Comparison of ENCODE assay signal across 13 mouse cellular contexts in the genomic region with DNA sequence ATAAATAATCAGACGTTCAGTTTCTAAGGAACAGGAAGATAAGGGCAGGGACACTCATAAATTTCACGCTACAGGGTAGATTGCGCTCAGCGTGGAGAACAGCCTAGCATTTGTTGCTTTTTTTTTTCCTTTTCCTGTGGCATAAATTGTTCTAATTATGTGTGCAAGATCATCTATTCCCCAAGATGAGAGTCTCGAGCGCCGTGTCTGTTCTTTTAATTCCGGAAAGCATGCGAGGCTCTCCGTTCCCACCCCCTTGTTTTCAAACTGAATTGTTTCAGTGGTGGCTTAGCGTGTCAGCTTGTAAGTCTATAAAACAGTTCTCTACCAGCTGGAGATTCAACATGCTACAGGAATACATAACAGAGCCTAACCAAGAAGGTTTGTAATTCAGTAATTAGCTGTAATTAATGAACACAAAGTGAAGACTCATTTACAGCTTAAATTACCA.
DNase-seq lines count a peak whose midpoint lies in the region; ATAC-seq and TF ChIP-seq lines count a peak whose summit lies in the region.
"Had no signal": no experiment of that assay in that cellular context is flagged by ENCODE, and none has a peak within 500 bp of the region (broad histone marks: within the 10 kb centered on the region; RNA-seq: fewer than 3 reads in every experiment).

No protein-coding gene starts in this region.

- DNase-seq in lung, adult 2 months = no peak
- peak; percentile 28 for DNase-seq in brain, adult 2 months (ENCODE audit: low read depth, low spot score)
- DNase-seq in midbrain, embryonic 14.5 days = peak; percentile 65
- no peak for DNase-seq in heart, postnatal 10 days
- DNase-seq: cerebellum, postnatal 36 days; spleen, adult 18-20 months; thymus, postnatal 14 days had no signal

- 33% methylated on average over 11 of the region's 11 CpGs for WGBS in lung, embryonic 15.5 days
- 38% methylated on average over 11 of the region's 11 CpGs for WGBS in lung, adult 2 months
- 9% methylated on average over 11 of the region's 11 CpGs for WGBS in forebrain, embryonic 16.5 days
- whole genome bisulfite sequencing in midbrain, embryonic 14.5 days = 20% methylated on average over 11 of the region's 11 CpGs

- H3K4me1 ChIP-seq in lung, embryonic 15.5 days = peaks cover 15% of the 10 kb centered on the region; the same call in 1 of the 2 replicates
- no peaks in the 10 kb centered on the region for H3K4me1 ChIP-seq in lung, adult 2 months (ENCODE audit: control insufficient read depth, insufficient read depth, low read length)
- peaks cover 17% of the 10 kb centered on the region for H3K4me1 ChIP-seq in forebrain, embryonic 16.5 days (replicated peaks; ENCODE audit: control insufficient read depth, insufficient read depth, low read length)
- H3K4me1 ChIP-seq in midbrain, embryonic 14.5 days (ENCODE audit: control insufficient read depth, insufficient read depth, low read length) = peaks cover 4% of the 10 kb centered on the region; the same call in 1 of the 2 replicates
- H3K4me1 ChIP-seq: heart, embryonic 13.5 days had no signal

- no peak overlapping the region for H3K4me3 ChIP-seq in lung, embryonic 15.5 days
- H3K4me3 ChIP-seq in lung, adult 2 months (replicated peaks; ENCODE audit: extremely low read depth, low read depth, low read length) = no peak overlapping the region
- peak overlapping the region; percentile 4; the same call in 1 of the 2 replicates for H3K4me3 ChIP-seq in forebrain, embryonic 16.5 days (replicated peaks; ENCODE audit: low read length)
- H3K4me3 ChIP-seq in midbrain, embryonic 14.5 days (replicated peaks; ENCODE audit: low read depth, low read length) = no peak overlapping the region
- H3K4me3 ChIP-seq: heart, embryonic 13.5 days; left cerebral cortex, adult 2 months had no signal

- no peak for TF ChIP-seq CTCF in lung, adult 2 months (IDR thresholded peaks at IDR 0.05; ENCODE audit: insufficient read depth, low read length)

- no peaks in the 10 kb centered on the region for H3K36me3 ChIP-seq in lung, embryonic 15.5 days
- no peaks in the 10 kb centered on the region for H3K36me3 ChIP-seq in forebrain, embryonic 16.5 days (ENCODE audit: control insufficient read depth, insufficient read depth)
- H3K36me3 ChIP-seq in midbrain, embryonic 14.5 days (ENCODE audit: control insufficient read depth, insufficient read depth, low read length) = no peaks in the 10 kb centered on the region
- H3K36me3 ChIP-seq: heart, embryonic 13.5 days had no signal

- TF ChIP-seq POLR2A in lung, adult 2 months (IDR thresholded peaks at IDR 0.05; ENCODE audit: borderline replicate concordance, extremely low read depth, low read depth, low read length) = no peak

- H3K4me2 ChIP-seq in lung, embryonic 15.5 days = peak overlapping the region; percentile 11; the same call in 1 of the 2 replicates
- H3K4me2 ChIP-seq in forebrain, embryonic 16.5 days (ENCODE audit: low read length) = peak overlapping the region; percentile 22; the same call in 1 of the 2 replicates
- H3K4me2 ChIP-seq in midbrain, embryonic 14.5 days (ENCODE audit: low read length) = peak overlapping the region; percentile 7
- H3K4me2 ChIP-seq: heart, embryonic 13.5 days had no signal

- no peak overlapping the region for H3K9ac ChIP-seq in lung, embryonic 15.5 days
- no peak overlapping the region for H3K9ac ChIP-seq in forebrain, embryonic 16.5 days (replicated peaks; ENCODE audit: low read depth, low read length)
- H3K9ac ChIP-seq in midbrain, embryonic 14.5 days (replicated peaks; ENCODE audit: low read length) = no peak overlapping the region
- H3K9ac ChIP-seq: heart, embryonic 13.5 days had no signal

- no peaks in the 10 kb centered on the region for H3K9me3 ChIP-seq in lung, embryonic 15.5 days
- H3K9me3 ChIP-seq in forebrain, embryonic 16.5 days (ENCODE audit: control insufficient read depth, low read length) = no peaks in the 10 kb centered on the region
- H3K9me3 ChIP-seq in midbrain, embryonic 14.5 days (ENCODE audit: control insufficient read depth, low read length) = no peaks in the 10 kb centered on the region
- H3K9me3 ChIP-seq: heart, embryonic 13.5 days had no signal

- H3K27ac ChIP-seq in lung, embryonic 15.5 days = no peak overlapping the region
- H3K27ac ChIP-seq in forebrain, embryonic 16.5 days (ENCODE audit: low read length) = no peak overlapping the region
- H3K27ac ChIP-seq in midbrain, embryonic 14.5 days (replicated peaks; ENCODE audit: low read depth, low read length) = peak overlapping the region; percentile 20
- H3K27ac ChIP-seq: heart, embryonic 13.5 days; left cerebral cortex, adult 2 months had no signal

- no peaks in the 10 kb centered on the region for H3K27me3 ChIP-seq in lung, embryonic 15.5 days
- H3K27me3 ChIP-seq in forebrain, embryonic 16.5 days (replicated peaks; ENCODE audit: control insufficient read depth, insufficient read depth, low read length) = peaks cover 46% of the 10 kb centered on the region
- no peaks in the 10 kb centered on the region for H3K27me3 ChIP-seq in midbrain, embryonic 14.5 days (ENCODE audit: control insufficient read depth, insufficient read depth, low read length)

- no peak for ATAC-seq in lung, embryonic 15.5 days (ENCODE audit: borderline replicate concordance, extremely low read depth, low FRiP score, low TSS enrichment)
- ATAC-seq in forebrain, embryonic 16.5 days = peak; percentile 79
- ATAC-seq in midbrain, embryonic 14.5 days (ENCODE audit: low FRiP score, low TSS enrichment) = no peak
- ATAC-seq in inflammation-experienced regulatory T-cells, adult 6 months = no peak
- ATAC-seq: intestine, embryonic 16.5 days had no signal

- intact Hi-C loops in heart, postnatal 10 days (cut with DNase I) = no loop called here

Comparison
In these comparisons a context has a peak if more than half of its experiments do, and no peak if none do; other contexts are left out.
1. DNase-seq: peak in brain, adult 2 months (single experiment) and midbrain, embryonic 14.5 days (single experiment); none in lung, adult 2 months (single experiment) and heart, postnatal 10 days (0 of 2).
2. Peak in every context shown above with its lines, with median percentiles within 50 percentile points of each other: H3K4me2 ChIP-seq.